Mouse (Mus musculus) right cerebral cortex, postnatal 4 days (tissue): ENCODE results near the gene Fbxl17.

Experiments used
- DNase-seq: peaks from one replicate; pipeline ENCODE4 v3.0.0-alpha.2; 2022

Gene Fbxl17

GRCm38 (mm10) chr17:63402741-63403681, 96.8 kb downstream of the Fbxl17 start:
- no peak for DNase-seq

- no peak for DNase-seq
Measured at GRCm38 (mm10) chr17:63402170-63402569, 97.6 kb downstream of the Fbxl17 start.

DNA sequence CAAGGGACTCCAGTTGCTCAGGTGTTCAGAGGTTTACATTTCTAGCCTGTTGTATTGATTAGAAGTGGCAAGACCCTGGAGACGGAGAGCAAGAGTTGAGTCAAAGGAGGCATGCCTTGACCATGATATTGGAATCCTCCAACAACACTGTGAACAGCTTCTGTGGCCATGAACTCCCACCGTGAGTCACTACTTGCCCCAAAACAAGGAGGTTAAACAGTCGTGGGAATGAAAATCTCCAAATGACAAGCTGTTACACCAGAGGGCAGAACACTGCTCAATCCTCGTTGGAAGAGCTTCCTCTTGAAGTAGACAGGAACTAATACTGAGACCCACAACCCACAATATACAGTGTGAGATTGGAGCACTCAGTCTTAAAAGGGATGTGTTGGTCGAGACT, 99.2 kb downstream of the Fbxl17 start:
- DNase-seq: no peak

GRCm38 (mm10) chr17:63399816-63400215, 100.0 kb downstream of the Fbxl17 start:
- DNase-seq: no peak

GRCm38 (mm10) chr17:63391506-63391905, 108.3 kb downstream of the Fbxl17 start:
- DNase-seq: no peak

- no peak for DNase-seq
Measured at GRCm38 (mm10) chr17:63390951-63391350, 108.9 kb downstream of the Fbxl17 start.

GRCm38 (mm10) chr17:63370977-63371376, 128.8 kb downstream of the Fbxl17 start:
- no peak for DNase-seq

DNA sequence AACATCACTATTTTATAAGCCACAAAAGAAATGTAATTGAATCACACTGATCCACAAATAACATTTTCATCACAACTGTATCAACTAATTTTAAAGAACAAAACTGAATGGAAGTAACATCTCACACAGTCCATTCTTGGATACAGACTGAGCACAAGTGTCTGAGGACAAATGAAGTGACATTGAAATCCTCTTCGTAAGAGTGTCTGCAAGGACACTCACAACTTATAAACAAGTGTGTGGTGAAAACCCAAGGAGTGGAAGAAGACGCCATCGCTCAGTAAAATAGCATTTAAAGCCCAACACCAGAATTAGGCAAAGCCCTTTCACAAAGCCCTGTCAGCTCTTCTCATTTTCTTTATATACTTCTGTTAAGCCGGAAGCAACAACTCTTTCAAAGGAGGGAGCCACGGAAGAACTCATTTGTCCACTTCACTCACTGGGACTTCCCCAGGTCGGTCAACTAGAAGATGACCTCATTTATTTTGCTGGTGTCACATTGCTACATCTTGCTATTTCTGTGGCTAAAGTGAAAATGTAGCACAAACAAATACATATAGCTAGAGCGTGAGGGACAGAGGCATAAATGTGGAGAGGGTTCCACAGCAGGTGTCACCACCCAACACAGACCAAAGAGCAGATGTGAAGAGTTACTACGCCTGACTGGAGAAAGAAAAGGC, 130.0 kb downstream of the Fbxl17 start:
- DNase-seq: no peak

- no peak for DNase-seq
Measured at GRCm38 (mm10) chr17:63367476-63367875, 132.3 kb downstream of the Fbxl17 start.

DNA sequence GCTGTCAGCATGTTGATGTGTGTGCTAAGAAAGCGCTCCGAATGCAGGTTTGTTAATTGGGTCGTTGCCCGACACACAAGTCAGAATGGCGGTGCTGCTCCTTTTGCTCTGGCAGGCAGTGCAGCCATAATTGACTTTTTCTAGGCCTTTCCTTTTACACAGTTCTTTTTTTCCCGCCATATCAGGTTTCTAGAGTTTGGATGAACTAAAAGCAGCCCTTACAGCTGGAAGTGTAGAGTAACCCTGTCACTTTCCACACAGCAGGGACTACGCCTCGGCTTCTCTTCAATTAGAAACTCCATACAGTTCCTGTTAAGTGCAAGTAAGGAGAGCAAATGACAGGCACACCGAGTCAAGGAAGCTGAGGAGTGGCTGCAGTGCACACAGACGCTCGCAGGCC, 133.8 kb downstream of the Fbxl17 start:
- DNase-seq: no peak

GRCm38 (mm10) chr17:63364605-63365004, 135.2 kb downstream of the Fbxl17 start:
- no peak for DNase-seq

GRCm38 (mm10) chr17:63362196-63362595, 137.6 kb downstream of the Fbxl17 start:
- no peak for DNase-seq

DNA sequence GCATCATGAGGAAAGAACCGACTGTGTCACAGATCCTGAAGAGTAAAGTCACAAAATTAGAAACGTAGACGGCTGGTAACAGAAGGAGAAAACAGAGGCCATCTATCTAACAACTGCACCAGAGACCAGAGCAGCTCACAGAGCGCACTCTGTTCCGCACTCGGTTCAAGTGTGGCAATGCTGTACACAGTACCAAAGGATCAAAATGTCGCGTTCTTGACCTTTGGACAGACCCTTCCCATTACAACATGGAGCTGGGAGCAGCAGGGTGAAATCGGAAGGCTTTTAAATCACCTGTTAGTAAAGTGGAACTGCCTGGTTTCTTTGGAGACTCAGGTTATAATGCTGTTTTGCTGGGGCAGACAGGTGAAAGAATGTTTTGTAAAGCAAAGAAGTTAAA, 138.1 kb downstream of the Fbxl17 start:
- no peak for DNase-seq

DNA sequence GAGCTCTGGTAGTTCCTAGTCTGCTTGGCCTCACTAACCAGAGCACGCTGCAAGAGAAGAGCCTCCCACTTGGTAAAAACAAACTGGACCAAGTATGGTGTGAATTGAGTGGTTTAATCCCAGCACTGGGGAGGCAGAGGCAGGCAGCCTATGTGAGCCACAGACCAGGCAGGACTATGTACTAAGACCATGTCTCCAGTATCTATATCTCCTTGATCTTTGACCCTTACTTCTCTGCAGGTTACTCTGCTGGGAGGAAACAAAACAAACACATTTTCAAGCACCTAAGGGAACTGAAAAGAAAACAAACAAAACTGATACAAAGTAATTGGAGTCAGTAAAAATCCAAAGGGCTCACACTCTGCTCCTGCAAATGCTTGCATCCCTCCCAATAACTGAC, 141.0 kb downstream of the Fbxl17 start:
- DNase-seq: no peak

DNA sequence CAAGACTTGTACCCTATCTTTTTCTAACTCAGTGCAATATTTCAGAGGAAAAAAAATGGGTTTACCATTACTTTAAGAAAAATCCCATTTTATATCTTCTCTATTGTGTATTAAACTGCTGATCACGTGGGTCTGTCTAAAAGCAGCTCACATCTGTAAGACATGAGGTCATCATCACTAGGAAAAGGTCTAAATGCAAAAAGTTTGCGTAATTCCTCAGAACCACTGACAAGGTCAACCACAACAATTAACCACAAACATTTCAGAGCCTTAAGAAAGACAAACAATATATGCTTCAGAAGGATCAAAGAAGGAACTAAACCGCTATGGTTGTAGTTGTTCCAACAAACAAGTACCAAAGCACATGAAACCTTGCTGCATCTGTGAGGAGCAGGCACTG, 143.6 kb downstream of the Fbxl17 start:
- no peak for DNase-seq

- DNase-seq: no peak
Measured at GRCm38 (mm10) chr17:63352634-63353195, 147.1 kb downstream of the Fbxl17 start.

GRCm38 (mm10) chr17:63351682-63352081, 148.1 kb downstream of the Fbxl17 start:
- no peak for DNase-seq

GRCm38 (mm10) chr17:63350876-63351509, 148.8 kb downstream of the Fbxl17 start:
- no peak for DNase-seq

- DNase-seq: no peak
Measured at GRCm38 (mm10) chr17:63344101-63344500, 155.7 kb downstream of the Fbxl17 start.

DNA sequence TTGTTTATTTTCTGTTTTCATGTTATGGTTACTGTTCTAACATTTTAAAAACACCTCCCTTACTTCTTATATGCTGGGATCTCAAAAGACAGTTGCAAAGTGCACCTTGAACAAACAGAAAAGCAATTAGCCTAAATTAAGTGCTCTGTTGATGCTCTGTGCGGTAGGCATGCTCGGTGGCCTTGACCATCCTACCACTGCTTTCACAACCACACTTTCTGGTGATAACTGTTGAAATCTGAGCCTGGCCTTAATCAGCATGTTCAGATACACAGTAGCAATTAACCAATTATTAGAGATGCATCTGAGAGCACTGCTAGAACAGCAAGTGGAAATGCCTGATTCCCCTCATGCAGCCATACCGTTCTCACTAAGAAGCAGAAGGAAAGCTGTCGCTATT, 156.7 kb downstream of the Fbxl17 start:
- DNase-seq: no peak

DNA sequence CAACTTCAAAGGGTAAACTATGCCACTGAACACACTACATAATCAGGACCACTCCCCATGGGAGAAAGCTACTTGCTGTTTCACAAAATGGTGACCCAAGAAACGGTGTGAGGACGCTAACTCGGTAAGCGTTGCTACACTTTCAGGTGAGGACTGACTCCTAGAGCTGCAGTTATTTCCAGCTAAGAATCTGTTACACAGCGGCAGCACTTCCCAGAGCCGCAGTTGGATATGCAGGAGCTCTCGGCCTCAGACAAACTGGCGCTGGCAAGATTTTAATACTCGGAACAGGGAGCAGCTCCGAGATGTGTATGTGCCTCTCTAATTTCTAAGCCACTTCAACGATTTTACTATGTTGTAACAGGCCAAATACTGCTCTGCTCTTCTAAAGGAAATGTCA, 157.4 kb downstream of the Fbxl17 start:
- DNase-seq: no peak

DNA sequence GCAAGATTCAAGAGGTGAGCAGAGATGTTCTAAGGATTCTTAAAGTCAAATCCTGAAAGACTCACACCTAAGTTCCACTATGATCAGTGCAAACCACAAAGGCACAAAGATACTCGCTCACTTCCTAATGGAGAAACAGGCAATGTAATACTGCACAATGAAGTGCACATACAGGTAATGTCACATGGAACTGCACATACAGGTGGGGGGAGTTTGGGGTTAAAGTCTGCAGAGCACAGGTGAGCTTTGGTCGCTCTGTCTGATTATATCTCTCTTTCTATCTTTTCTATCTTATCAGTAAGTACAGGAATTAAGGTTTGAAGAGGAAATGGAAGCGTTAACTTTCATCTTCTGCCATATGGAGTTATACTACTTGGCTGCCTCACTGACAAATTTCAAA, 158.6 kb downstream of the Fbxl17 start:
- no peak for DNase-seq

DNA sequence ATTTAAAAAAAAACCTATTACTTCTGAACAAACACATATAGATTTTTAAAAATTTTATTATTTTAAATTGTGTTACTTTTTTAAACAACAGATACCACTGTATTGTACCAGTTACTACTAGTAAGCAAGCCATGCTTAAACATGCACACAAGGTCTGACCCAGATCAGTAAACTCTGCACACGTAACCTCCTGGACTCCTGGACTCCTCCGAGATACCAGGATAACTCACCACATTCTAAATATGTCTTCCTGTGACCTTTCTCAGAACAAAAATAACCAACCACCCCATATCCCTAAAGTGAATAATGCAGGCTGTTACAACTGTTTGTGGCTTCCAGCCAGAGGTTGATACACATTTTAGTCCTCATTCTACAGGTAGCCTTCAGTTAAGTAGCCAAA, 170.9 kb downstream of the Fbxl17 start:
- DNase-seq: no peak
